Mouse (Mus musculus): Measurements from ENCODE around the gene Slc35f1. TPM values are rescaled to one million over a fixed set of nuclear protein-coding genes. Genes with fewer than 3 reads are reported as not detected.
"Not testable (repeated sequence)": the region's sequence is repeated elsewhere in the genome, so short reads cannot be mapped to it uniquely, and the experiment has no call there.

Slc35f1 gene
- total RNA-seq, 2 experiments from 2014 or later: 3.9 to 4.8 TPM

DNA sequence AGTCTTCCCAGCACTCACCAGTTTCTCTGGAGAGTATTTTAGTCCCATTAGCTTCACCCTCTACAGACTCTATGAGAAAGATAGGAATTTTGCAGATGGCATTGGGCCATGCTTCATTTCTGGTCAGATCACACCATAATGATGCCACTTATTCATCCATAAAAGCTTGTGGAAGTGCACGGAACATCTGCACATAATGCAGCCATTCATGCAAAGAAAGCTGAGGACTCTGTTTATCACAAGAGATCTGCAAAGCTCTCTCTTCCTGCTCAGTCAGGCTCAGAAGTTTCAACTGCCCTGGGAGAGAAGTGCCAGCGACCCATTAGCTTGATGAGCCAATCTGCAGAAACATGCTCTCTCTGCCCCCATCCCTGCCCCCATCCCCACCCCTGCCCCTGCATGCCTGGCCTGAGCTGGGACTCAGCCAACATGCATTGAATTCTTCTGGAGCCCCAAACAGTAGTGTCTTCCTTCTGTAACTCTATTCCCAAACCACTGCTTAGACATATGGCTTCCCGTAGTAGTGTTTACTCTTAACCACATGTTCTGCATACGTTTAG lies 89.7 kb downstream of the Slc35f1 start:
- no peak for DNase-seq (ENCODE audit: low spot score in 2 of 2)

GRCm38 (mm10) chr10:52787075-52787474 lies 96.7 kb downstream of the Slc35f1 start:
- DNase-seq (ENCODE audit: low spot score in 2 of 2): no peak

DNA sequence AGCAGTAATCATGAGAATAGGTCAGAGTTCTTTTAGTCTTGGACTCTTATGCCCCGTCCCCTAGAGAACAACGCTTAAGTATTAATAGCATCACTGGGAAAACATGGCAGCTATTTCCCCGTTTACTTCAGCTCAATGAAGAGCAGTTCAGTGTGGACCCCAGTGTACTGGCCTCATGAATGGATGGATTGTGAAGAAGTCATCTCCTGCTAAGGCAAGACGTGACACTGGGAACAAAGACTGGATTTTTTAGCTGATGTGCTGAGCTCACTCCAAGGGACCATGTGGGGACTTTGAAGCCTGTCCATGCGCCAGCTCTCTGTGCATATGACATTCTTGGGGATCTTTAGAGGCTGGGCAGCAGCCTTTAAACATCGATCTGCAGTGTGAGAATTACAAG lies 101.2 kb downstream of the Slc35f1 start:
- DNase-seq (ENCODE audit: low spot score in 2 of 2): no peak

GRCm38 (mm10) chr10:52797454-52797853 lies 107.1 kb downstream of the Slc35f1 start:
- no peak for DNase-seq (ENCODE audit: low spot score in 2 of 2)

DNA sequence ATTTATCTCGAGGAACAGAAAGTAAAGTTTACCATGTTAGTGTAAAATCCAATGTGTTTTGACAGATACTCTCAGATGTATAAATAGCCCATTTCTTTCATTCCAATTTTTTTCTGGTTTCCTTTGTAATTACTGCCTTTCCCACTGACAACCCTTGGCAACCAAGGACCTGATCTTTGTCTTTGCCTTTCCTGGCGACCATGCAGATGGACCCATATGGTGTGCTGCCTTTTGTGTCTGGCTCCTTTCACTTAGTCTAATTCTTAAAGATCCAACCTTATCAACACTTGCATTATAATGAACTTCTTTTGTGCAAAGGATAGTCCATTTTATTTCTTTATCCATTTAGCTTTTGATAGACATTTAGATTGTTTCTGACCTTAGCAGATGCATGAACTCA lies 117.5 kb downstream of the Slc35f1 start:
- no peak for DNase-seq (ENCODE audit: low spot score in 2 of 2)

DNA sequence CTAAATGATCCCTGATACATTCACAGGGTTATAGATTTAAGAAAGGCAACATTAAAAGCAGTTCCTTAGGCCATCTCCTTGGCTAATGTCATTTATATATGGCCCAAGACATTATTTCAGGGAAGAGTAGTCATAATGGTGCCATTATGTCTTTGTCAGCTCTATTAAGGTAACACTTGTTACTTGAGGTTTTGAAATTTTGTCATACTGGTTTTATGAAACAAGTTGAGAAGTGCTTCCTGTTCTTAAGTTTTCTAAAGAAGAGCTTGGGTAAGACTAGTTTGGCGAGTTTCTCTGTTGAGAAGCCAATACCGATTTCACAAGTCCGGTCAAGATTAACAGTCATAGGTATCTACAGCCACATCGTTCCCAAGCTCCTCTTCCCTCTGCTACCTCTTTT lies 122.5 kb downstream of the Slc35f1 start:
- no peak for DNase-seq (ENCODE audit: low spot score in 2 of 2)

GRCm38 (mm10) chr10:52814358-52814757 lies 124.0 kb downstream of the Slc35f1 start:
- no peak for DNase-seq (ENCODE audit: low spot score in 2 of 2)

- DNase-seq (ENCODE audit: low spot score in 2 of 2): no peak
Observed at GRCm38 (mm10) chr10:52819661-52820060, 129.3 kb downstream of the Slc35f1 start.

DNA sequence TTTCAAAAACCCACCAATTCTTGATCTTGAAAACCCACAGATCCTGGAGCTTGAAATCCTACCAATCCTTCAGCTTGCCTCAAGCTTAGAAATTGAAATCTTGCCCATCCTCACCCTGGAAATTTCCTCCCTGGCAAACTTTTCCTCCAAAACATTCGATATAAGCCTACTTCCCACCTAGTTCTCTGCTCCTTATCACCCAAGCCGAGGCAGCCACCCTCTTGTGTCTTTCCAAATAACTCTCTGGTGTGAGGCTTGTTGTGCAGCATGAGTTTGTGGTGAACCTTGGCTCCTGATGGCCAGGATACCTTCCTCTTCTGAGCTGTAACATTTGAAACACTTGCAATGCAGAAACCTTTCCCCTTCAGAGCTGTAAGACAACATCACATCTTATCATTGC lies 132.6 kb downstream of the Slc35f1 start:
- no peak for DNase-seq (ENCODE audit: low spot score in 2 of 2)

GRCm38 (mm10) chr10:52825746-52826145 lies 135.4 kb downstream of the Slc35f1 start:
- no peak for DNase-seq (ENCODE audit: low spot score in 2 of 2)

GRCm38 (mm10) chr10:52840819-52841218 lies 150.5 kb downstream of the Slc35f1 start:
- DNase-seq (ENCODE audit: low spot score in 2 of 2): no peak

GRCm38 (mm10) chr10:52851994-52852393 lies 161.7 kb downstream of the Slc35f1 start:
- no peak for DNase-seq (ENCODE audit: low spot score in 2 of 2)

DNA sequence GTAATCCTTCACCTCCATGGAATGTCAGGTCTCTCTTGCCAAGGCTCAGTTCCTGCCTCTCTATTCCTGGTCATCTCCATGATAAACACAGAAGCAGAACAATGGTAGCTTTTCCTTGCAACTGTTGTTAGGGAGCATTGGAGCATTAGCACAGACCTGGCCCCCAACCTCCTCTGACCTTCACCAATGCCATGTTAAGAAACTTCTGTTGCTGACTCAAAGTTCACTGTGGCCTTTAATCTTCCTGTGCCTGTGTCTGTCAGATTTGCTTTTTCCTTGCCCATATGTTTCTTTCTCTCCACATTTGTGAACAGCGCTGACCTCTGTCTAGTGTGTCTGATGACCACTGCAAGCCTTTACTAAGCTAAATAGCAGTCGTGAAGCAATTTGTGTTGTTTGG lies 170.5 kb downstream of the Slc35f1 start:
- DNase-seq (ENCODE audit: low spot score in 2 of 2): no peak

DNA sequence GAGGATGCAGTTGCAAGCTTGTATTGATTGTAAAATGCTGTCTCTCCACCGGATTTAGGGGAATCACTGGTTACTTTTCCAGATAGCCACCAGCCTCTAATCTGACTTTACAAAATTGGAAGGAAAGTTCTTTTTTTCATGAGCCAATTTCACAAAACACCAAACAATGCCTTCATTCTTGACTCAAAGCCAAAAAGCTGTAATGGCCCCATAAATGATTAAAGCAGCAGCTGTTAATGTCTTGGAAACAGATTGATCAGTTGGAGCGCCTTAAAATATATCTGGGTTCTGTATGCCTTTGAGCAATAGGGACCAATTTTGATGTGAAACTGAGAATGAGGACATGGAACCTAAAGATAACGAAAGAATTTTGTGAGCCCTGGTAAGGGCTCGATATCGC lies 174.6 kb downstream of the Slc35f1 start:
- no peak for DNase-seq (ENCODE audit: low spot score in 2 of 2)

GRCm38 (mm10) chr10:52871110-52871509 lies 180.8 kb downstream of the Slc35f1 start:
- DNase-seq (ENCODE audit: low spot score in 2 of 2): no peak

GRCm38 (mm10) chr10:52874133-52874532 lies 183.8 kb downstream of the Slc35f1 start:
- no peak for DNase-seq (ENCODE audit: low spot score in 2 of 2)

DNA sequence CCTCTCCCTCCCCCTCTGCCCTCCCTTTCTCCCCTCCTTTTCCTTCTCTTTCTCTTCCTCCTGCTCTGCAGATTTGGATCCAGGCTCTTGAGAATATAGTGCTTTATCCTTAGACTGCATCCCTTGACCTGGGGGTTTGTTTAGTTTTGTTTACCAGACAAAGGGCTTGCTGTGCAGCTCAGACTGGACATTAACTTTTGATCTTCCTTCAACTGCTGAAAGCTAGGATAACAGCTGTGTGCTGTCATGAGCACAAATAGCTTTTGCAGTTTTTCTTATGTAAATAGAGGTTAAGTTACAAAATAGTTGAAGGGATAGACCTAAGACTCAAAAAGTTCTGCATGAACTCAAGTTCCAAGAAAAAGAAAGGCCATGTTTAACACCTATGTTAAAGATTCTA lies 184.4 kb downstream of the Slc35f1 start:
- no peak for DNase-seq (ENCODE audit: low spot score in 2 of 2)

- DNase-seq (ENCODE audit: low spot score in 2 of 2): no peak
Observed at GRCm38 (mm10) chr10:52877263-52878021, 187.1 kb downstream of the Slc35f1 start.

GRCm38 (mm10) chr10:52878093-52878801 lies 187.9 kb downstream of the Slc35f1 start:
- DNase-seq (ENCODE audit: low spot score in 2 of 2): no peak

DNA sequence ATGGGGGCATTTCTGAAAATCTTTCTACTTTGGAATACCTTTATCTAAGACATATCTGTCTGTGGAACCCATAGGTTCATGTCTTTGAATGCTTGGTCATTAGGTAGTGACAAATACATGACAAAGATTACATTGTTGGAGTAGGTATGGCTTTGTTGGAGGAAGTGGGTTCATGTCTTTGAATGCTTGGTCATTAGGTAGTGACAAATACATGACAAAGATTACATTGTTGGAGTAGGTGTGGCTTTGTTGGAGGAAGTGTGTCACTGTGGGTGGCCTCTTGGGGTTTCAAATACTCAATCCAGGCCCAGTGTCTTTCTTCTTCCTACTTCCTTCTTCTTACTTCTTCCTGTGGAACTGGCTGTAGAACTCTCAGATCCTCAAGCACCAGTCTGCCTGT lies 206.4 kb downstream of the Slc35f1 start:
- not testable (repeated sequence) for DNase-seq (ENCODE audit: low spot score in 2 of 2)

DNA sequence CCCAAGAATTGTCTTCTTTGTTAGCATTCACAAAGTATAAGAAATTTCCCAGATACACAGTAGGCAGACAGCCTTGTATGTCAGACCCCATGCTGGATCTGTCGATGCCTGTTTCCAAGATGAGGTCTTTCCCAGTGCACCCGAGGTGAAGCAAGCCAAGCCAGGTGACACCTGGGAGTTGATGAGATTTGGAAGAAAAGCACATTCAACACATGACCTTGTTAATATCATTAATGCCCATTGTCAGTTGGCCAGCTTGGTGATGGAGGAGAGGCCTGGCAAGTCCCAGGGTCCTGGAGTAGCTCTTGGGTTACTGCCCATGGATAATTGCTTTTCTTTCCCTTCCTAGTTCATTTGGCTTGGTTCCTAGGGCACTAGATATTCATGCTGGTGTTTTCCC lies 214.6 kb downstream of the Slc35f1 start:
- no peak for DNase-seq (ENCODE audit: low spot score in 2 of 2)

GRCm38 (mm10) chr10:52911762-52912161 lies 221.4 kb downstream of the Slc35f1 start:
- DNase-seq (ENCODE audit: low spot score in 2 of 2): no peak
